Mouse (Mus musculus) natural killer cell, adult 2 months (primary cell): ENCODE measurements around the gene Lmx1b.
A peak's percentile ranks its signal among the peaks of the same experiment; 100 is the strongest.

ENCODE experiments used
- DNase-seq, 2 experiments: peaks; one replicate each; pipeline ENCODE4 v3.0.0; 2022; ENCODE audit warnings: low spot score in 2 of 2

The Lmx1b gene

GRCm38 (mm10) chr2:33543429-33544202 lies 96.7 kb downstream of the Lmx1b start:
- DNase-seq, result peak; percentile 40 to 58

GRCm38 (mm10) chr2:33542696-33543428 lies 97.4 kb downstream of the Lmx1b start:
- DNase-seq, result peak; percentile 42 to 51

- DNase-seq, result no peak
Observed at GRCm38 (mm10) chr2:33525274-33526055, 114.8 kb downstream of the Lmx1b start.

- no peak for DNase-seq
Observed at GRCm38 (mm10) chr2:33515856-33516255, 124.5 kb downstream of the Lmx1b start.

GRCm38 (mm10) chr2:33515431-33515830 lies 124.9 kb downstream of the Lmx1b start:
- DNase-seq, result no peak
